Mouse (Mus musculus) kidney, adult 2 months (tissue): ENCODE measurements around the gene Antxr1.

Experiments used
- CTCF ChIP-seq: fragments of 200-500 bp; conservative IDR thresholded peaks from 2 replicates; pipeline ENCODE4 v1.5.1; 2011; ENCODE audit warnings: low read depth, mild to moderate bottlenecking, control low read depth, low read length, moderate library complexity, mixed read lengths; ENCODE audit not compliant: insufficient read depth, insufficient read length
- POLR2A ChIP-seq: fragments of 200-500 bp; IDR thresholded peaks from one replicate; pipeline ENCODE4 v1.6.1; 2011; ENCODE audit warnings: low read depth, low read length, control low read depth

DNA sequence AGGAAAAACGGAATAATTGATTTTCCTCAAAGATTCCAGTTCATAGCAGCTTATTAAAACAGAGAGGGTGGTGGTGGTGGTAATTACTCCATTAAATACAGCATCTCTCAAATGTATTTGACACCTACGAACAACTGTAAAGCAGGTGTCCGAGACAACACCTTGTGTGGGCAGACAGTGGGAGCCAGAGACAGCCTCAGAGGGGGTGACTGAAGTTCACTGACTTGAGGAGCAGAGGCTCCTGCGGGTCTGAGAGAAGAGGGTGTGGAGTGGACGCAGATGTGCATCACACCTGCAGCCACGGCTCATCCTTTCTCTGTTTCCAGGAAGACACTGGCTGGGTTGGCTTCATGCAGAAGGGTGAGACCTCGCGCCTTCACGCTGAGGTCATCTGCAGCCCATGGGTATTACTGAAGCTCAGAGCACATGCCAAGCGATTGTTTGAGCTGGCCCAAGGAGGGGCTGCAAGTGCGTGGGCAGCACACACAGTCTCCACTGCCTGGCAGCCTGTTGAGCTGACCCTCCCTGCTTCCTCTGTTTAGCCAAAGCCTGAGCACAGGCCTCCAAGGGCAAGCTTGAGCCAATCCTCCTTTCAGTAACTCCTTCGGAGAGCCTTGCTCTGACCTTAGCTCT, 168.8 kb downstream of the Antxr1 start:
- TF ChIP-seq CTCF (no peak), POLR2A (no peak)
